Mouse (Mus musculus) stomach, postnatal 0 days (tissue): ENCODE results near the gene Mfsd6l. TPM values are rescaled to one million over a fixed set of nuclear protein-coding genes. Genes with fewer than 3 reads are reported as not detected.

Experiments used
- ATAC-seq: fragments of 200-750 bp; cut with Nextera tagmentation; 2 replicates; pipeline ENCODE4 v1.8.0; 2017; ENCODE audit not compliant: low FRiP score, low TSS enrichment
- DNase-seq: peaks from one replicate; pipeline ENCODE4 v3.0.0-alpha.2; 2016; ENCODE audit warnings: low spot score
- H3K27ac ChIP-seq: fragments of 300-500 bp; sonication (generic); replicated peaks from 2 replicates; pipeline ENCODE4 v1.5.1; 2014; ENCODE audit warnings: mild to moderate bottlenecking, control low read depth
- H3K27me3 ChIP-seq: fragments of 300-500 bp; sonication (generic); 2 replicates; pipeline ENCODE4 v1.6.1; 2014; ENCODE audit warnings: low read length; ENCODE audit not compliant: control insufficient read depth, insufficient read depth
- H3K36me3 ChIP-seq: fragments of 300-500 bp; sonication (generic); 2 replicates; pipeline ENCODE4 v1.6.1; 2014; ENCODE audit warnings: low read length, mixed read lengths; ENCODE audit not compliant: control insufficient read depth, insufficient read depth
- H3K4me1 ChIP-seq: fragments of 300-500 bp; sonication (generic); replicated peaks from 2 replicates; pipeline ENCODE4 v1.6.1; 2014; ENCODE audit warnings: antibody characterized with exemption; ENCODE audit not compliant: control insufficient read depth, insufficient read depth
- H3K4me2 ChIP-seq: fragments of 300-500 bp; sonication (generic); replicated peaks from 2 replicates; pipeline ENCODE4 v1.6.1; 2014; ENCODE audit warnings: low read depth, mild to moderate bottlenecking, control low read depth, moderate library complexity
- H3K4me3 ChIP-seq: fragments of 300-500 bp; sonication (generic); 2 replicates; pipeline ENCODE4 v1.5.1; 2014; ENCODE audit warnings: low read depth, low read length, control low read depth
- H3K9ac ChIP-seq: fragments of 300-500 bp; sonication (generic); 2 replicates; pipeline ENCODE4 v1.6.1; 2014; ENCODE audit warnings: mild to moderate bottlenecking, low read length, control low read depth, mixed read lengths
- H3K9me3 ChIP-seq: fragments of 300-500 bp; sonication (generic); 2 replicates; pipeline ENCODE4 v1.6.1; 2016; ENCODE audit warnings: low read length; ENCODE audit not compliant: control insufficient read depth
- CTCF ChIP-seq: IDR thresholded peaks from 2 replicates; pipeline ENCODE4 v1.5.1; 2016; ENCODE audit warnings: antibody characterized with exemption, low read depth, mild to moderate bottlenecking, moderate library complexity
- EP300 ChIP-seq: optimal IDR thresholded peaks from 2 replicates; pipeline ENCODE3; 2016; ENCODE audit warnings: antibody characterized with exemption
- WGBS: fragments of 180-500 bp; shearing (Covaris S2); extraction: QIAGEN DNeasy Blood & Tissue Kit; methylation state at CpG from one replicate; pipeline ENCODE4 v1.1.7; 2014; 5-methylcytosine and 5-hydroxymethylcytosine counted together
- polyA plus RNA-seq: library from polyadenylated mRNA; unstranded; fragments of >200 nt; fragmentation: Nextera tagmentation; extraction: Ambion mirVana; gene quantifications from 2 replicates; pipeline ENCODE4 v1.2.1, GENCODE M21; 2015

Gene Mfsd6l
- polyA plus RNA-seq, 1 experiment from 2014 or later = 3.7 TPM

DNA sequence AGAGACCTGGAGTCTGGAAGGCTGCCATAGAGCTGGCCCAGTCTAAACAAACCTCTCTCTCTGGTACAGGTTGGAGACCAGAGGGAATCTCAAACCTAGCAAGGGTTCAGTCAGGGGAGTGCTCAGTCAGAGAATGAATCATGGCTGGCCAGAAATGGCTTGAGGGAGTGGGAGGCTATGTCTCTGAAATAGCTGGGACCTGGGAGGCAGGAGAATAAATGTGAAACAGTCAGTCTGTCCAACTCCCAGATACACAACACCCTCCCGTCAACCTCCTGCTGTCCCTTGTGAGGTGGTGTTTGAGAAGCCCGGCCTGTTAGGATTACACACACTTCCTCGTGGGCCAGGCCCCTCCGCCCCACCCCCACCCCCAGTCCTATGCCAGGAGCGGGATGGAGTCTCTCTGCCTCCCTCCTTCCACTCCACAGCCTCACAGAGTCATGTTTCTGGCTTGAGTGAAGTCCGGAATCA is 44.6 kb downstream of the Mfsd6l start:
- Histone ChIP-seq H3K4me3 (no peak overlapping the region), H3K4me1 (peaks cover 7% of the 10 kb centered on the region; the same call in 1 of the 2 replicates), H3K9me3 (no peaks in the 10 kb centered on the region), H3K9ac (no peak overlapping the region), H3K4me2 (no peak overlapping the region), H3K36me3 (no peaks in the 10 kb centered on the region), H3K27me3 (no peaks in the 10 kb centered on the region), H3K27ac (peak overlapping the region; percentile 74)
- TF ChIP-seq EP300 (no peak), CTCF (no peak)
- DNase-seq = peak; percentile 39
- 18% methylated on average over 6 of the region's 6 CpGs for WGBS
- ATAC-seq = peak; percentile 65; the same call in 1 of the 2 replicates

DNA sequence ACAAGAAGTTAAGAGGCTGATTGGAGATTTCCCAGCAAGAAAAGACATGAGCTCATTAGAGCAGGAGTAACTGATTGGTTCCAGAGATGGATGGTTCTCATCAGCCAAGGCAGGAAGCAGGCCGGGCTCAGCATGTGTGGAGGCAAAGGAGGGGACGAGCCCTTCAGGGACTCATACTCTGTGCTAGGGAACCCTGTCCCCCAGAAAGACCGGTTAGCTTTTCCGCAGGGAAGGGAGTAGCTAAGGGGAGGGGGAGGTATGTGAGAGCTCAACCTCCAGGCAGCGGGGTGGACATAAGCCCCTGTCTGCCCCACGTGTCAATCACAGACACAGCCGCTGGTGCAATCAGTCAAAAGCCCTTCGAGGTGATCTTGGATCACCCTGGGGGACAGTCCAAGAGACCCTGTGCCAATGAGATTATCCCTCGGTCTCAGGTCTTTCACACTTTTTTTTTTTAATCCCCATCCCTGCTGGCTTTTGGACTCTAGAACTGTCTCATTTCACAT is 45.6 kb downstream of the Mfsd6l start:
- Histone ChIP-seq H3K4me3 (no peak overlapping the region), H3K36me3 (no peaks in the 10 kb centered on the region), H3K9me3 (no peaks in the 10 kb centered on the region), H3K4me1 (peaks cover 7% of the 10 kb centered on the region; the same call in 1 of the 2 replicates), H3K4me2 (no peak overlapping the region), H3K27ac (peak overlapping the region; percentile 82), H3K27me3 (no peaks in the 10 kb centered on the region), H3K9ac (no peak overlapping the region)
- WGBS = 35% methylated on average over 9 of the region's 9 CpGs
- no peak for ATAC-seq
- no peak for DNase-seq
- TF ChIP-seq CTCF (no peak), EP300 (no peak)

DNA sequence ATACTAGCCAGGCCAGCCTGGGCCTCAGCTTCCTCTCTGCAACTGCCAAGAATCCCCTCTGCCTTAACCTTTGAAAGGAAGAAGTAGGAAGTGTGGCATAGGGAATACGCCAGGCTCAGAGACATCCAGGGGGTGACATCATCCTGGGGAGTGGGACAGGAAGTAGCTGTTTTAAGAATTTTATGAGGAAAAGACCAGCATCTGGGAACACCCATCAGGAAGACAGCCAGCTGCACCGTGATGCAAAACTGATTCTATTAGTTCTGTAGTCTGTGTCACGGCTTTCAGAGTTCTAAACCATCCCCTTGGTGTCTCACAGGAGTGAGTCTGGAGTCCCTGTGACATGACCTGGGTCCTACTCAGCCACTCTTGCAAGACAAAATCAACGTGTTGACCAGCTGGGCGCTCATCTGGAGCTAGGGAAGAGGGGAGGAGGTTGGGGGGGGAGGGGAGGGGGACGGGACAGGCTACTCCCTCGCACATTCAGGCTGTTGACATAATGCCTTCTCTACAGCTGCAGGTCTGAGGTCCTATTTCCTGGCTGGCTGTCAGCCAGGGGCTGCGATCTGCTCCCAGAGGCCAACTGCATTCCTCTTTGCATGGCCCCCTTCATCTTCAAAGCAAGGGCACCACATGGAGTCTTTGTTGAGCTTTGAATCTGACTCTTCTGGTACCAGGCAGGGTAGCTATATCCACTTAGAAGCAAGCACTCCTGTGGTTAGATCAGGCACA is 46.4 kb downstream of the Mfsd6l start:
- no peaks in the 10 kb centered on the region for H3K9me3 ChIP-seq
- no peaks in the 10 kb centered on the region for H3K36me3 ChIP-seq
- peak overlapping the region; percentile 82 for H3K27ac ChIP-seq
- peak; percentile 51 for ATAC-seq
- no peak overlapping the region for H3K9ac ChIP-seq
- no peak for TF ChIP-seq EP300
- TF ChIP-seq CTCF = no peak
- H3K4me3 ChIP-seq = no peak overlapping the region
- H3K27me3 ChIP-seq = no peaks in the 10 kb centered on the region
- peaks cover 7% of the 10 kb centered on the region; the same call in 1 of the 2 replicates for H3K4me1 ChIP-seq
- no peak overlapping the region for H3K4me2 ChIP-seq
- WGBS = 14% methylated on average over 8 of the region's 8 CpGs
- peak; percentile 70 for DNase-seq

DNA sequence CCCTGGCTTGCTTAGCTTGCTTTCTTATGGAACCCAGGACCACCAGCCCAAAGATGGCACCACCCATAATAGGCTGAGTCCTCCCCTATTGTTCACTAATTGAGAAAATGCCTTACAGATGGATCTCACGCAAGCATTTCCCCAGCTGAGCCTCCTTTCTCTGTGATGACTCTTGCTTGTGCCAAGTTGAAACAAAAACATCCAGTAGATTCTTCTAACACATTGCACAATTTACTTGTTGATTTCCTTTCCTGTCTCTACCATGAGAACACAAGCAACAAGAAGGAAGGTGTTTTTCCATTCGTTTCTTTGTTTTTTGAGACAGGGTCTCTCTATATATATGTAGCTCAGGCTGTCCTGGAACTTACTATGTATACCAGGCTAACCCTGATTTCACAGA is 51.1 kb downstream of the Mfsd6l start:
- Histone ChIP-seq H3K4me1 (peaks cover 4% of the 10 kb centered on the region; the same call in 1 of the 2 replicates), H3K4me3 (no peak overlapping the region), H3K4me2 (no peak overlapping the region), H3K9ac (no peak overlapping the region), H3K27ac (no peak overlapping the region), H3K27me3 (no peaks in the 10 kb centered on the region), H3K36me3 (no peaks in the 10 kb centered on the region), H3K9me3 (no peaks in the 10 kb centered on the region)
- ATAC-seq (no peak), DNase-seq (no peak)
- no peak for TF ChIP-seq EP300
- WGBS = 76% methylated on average over 2 of the region's 2 CpGs

Other genes with a start within 250 kb of the Mfsd6l start
- gene Ntn1, start 155.4 kb upstream of the Mfsd6l start, polyA plus RNA-seq = 7.4 and 8.5 TPM in 2 replicates
- 0.24 and 0.36 TPM in 2 replicates for gene Pik3r5, start 124.1 kb upstream of the Mfsd6l start, polyA plus RNA-seq
- 1.3 and 1.8 TPM in 2 replicates for gene Pik3r6, start 53.2 kb upstream of the Mfsd6l start, polyA plus RNA-seq
- gene Ccdc42, start 30.8 kb downstream of the Mfsd6l start, polyA plus RNA-seq = not detected in 2 replicates
- gene Myh10, start 135.4 kb downstream of the Mfsd6l start, polyA plus RNA-seq = 20.0 and 20.5 TPM in 2 replicates